Mouse (Mus musculus): ENCODE results near the gene G3bp1. TPM values are rescaled to one million over a fixed set of nuclear protein-coding genes. Genes with fewer than 3 reads are reported as not detected.

G3bp1 gene
- 188 and 197 TPM in 2 replicates for polyA plus RNA-seq (2015; fragmentation: Nextera tagmentation; extraction: Ambion mirVana)

DNA sequence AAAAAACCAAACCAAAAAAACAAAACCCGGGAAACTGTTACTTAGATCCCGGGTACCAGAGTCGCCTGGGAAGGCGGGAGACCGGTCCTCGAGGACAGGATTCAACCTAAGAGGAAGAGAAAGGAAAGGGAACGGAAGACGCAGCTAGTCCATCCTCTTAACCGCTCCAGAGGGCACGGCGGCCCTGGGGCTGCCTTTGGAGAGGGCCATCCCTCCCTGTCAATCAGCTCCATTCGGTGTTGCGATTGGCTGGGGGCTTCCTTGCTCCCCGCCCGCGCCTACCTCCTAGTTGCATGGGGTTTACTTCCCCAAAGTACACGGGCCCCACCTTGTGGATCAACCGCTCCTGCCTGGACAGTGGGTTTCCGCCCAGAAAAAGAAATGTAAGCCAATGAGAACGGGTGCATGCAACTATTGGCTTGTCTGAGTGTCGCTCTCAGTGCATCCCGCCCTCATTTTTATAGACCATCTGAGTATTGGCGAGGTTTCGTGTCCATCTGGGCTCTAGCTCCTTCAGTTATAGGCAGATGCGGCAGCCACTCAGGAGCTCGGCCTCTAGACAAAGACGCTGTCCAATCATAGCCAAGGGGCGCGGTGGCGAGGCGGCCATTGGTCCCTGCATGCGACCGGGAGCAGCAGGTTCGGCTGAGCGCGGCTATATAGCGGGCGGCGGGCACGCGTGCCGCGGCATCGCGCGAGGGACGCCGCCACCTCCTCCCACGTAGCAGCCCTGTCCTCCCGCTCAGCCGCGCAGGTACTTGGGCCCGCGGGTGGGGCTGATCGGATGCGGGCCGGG lies at the start of gene G3bp1:
Gene G3bp1, plus strand, starts transcription at position 638 of the 796 bp plus-strand sequence.
- Histone ChIP-seq H3K36me3 (ENCODE audit: insufficient read depth, low read length) (peaks cover 23% of the 10 kb centered on the region), H3K27ac (ENCODE audit: low read length) (peak within 1 kb of the TSS; percentile 98), H3K9me3 (ENCODE audit: low read length) (no peaks in the 10 kb centered on the region), H3K4me2 (replicated peaks; ENCODE audit: low read depth, low read length) (peak within 1 kb of the TSS; percentile 89), H3K9ac (replicated peaks; ENCODE audit: low read length) (peak within 1 kb of the TSS; percentile 99), H3K4me3 (ENCODE audit: low read length) (peak within 1 kb of the TSS; percentile 93), H3K4me1 (ENCODE audit: insufficient read depth, low read length) (peaks cover 30% of the 10 kb centered on the region), H3K27me3 (ENCODE audit: insufficient read depth, low read length) (no peaks in the 10 kb centered on the region)
- ATAC-seq (ENCODE audit: low FRiP score, low TSS enrichment), result peak; percentile 97
- WGBS, result 0% methylated on average over 55 of the region's 57 CpGs

DNA sequence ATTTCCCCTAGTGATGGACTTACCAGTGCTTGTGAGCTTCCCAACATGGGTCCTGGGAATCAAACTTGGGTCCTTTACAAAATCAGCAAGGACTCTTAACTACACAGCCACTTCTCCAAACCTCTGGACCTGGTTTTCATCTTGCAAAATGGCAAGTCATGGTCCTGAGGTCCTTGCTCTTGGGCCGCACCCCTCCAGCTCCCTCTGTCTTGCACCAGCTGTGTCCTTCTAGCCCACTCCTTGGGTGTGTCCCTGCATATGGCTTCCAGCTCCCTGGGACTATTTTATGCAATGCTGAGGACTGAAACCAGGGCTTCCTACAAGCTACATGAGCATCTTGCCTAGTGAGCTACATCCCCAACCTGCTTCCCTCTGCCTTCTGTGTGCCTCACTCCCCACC lies 46.5 kb upstream of the G3bp1 start, which contains the start of gene Sparc:
Gene Sparc, minus strand, starts transcription at position 206 of the 400 bp plus-strand sequence.
- 100% methylated on average over 1 of the region's 1 CpGs for WGBS
- Histone ChIP-seq H3K4me1 (ENCODE audit: insufficient read depth, low read length) (peaks cover 41% of the 10 kb centered on the region), H3K9ac (replicated peaks; ENCODE audit: low read length) (no peak within 1 kb of the TSS), H3K4me2 (replicated peaks; ENCODE audit: low read depth, low read length) (no peak within 1 kb of the TSS), H3K4me3 (ENCODE audit: low read length) (no peak within 1 kb of the TSS), H3K9me3 (ENCODE audit: low read length) (no peaks in the 10 kb centered on the region), H3K27ac (ENCODE audit: low read length) (peak within 1 kb of the TSS; percentile 47; the same call in 1 of the 2 replicates), H3K36me3 (ENCODE audit: insufficient read depth, low read length) (no peaks in the 10 kb centered on the region), H3K27me3 (ENCODE audit: insufficient read depth, low read length) (no peaks in the 10 kb centered on the region)
- ATAC-seq (ENCODE audit: low FRiP score, low TSS enrichment), result no peak

DNA sequence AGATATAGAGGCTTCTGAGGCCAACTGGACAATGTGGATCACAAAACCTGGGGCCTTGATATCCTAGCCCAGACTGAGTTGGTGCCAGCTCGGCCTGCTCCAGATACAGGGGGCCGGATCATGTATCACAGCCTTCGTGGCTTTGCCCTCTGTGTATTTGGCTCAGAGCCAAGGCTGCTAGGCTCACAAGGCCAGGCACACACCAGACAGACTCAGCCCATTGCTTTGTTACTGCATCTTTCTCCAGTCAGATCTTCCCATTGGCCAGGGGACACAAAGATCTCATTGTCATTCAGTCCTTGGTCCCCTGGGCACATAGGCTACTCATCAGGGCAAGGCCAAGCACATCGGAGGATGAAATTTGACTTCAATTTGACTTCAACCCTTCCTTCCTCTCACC lies 45.7 kb upstream of the G3bp1 start:
- H3K4me1 ChIP-seq (ENCODE audit: insufficient read depth, low read length), result peaks cover 48% of the 10 kb centered on the region

DNA sequence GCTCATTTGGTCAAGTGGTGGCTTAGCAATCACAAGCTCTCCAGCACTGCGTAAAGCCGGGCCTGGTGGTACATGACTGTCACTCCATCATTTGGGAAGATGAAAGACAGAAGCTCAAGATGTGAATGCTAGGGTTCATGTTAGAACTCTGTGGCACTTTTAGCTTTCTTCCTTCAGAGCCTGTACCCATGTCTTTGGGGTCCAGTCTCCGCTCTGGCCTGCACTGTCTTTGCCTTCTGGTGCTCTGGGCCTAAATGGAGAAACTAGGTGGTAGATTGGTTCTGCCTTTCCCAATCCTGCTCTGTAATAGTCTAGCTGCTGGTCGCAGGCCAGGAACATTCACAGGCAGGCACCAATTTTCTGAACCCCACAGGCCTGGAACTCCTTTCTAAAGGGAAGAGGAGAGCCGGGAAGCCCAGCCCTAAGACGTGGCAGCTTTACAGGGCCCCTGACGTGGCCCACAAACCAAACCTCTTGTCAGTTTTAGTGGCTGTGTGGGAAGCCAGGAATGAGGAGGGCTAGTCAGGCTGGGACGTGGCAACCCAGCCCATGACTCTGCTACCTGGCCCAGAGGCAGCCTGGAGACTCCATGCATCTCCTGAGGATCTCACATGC lies 44.6 kb upstream of the G3bp1 start:
- WGBS, result 70% methylated on average over 8 of the region's 8 CpGs
- peaks cover 50% of the 10 kb centered on the region for H3K4me1 ChIP-seq (ENCODE audit: insufficient read depth, low read length)
- H3K27me3 ChIP-seq (ENCODE audit: insufficient read depth, low read length), result no peaks in the 10 kb centered on the region
- peak overlapping the region; percentile 32; the same call in 1 of the 2 replicates for H3K9ac ChIP-seq (replicated peaks; ENCODE audit: low read length)
- ATAC-seq (ENCODE audit: low FRiP score, low TSS enrichment), result no peak
- H3K9me3 ChIP-seq (ENCODE audit: low read length), result no peaks in the 10 kb centered on the region
- peak overlapping the region; percentile 15; the same call in 1 of the 2 replicates for H3K27ac ChIP-seq (ENCODE audit: low read length)
- H3K36me3 ChIP-seq (ENCODE audit: insufficient read depth, low read length), result no peaks in the 10 kb centered on the region
- no peak overlapping the region for H3K4me2 ChIP-seq (replicated peaks; ENCODE audit: low read depth, low read length)
- no peak overlapping the region for H3K4me3 ChIP-seq (ENCODE audit: low read length)

More for the DNA sequence above, 45.7 kb upstream of the G3bp1 start:
- no peaks in the 10 kb centered on the region for H3K36me3 ChIP-seq (ENCODE audit: insufficient read depth, low read length)
- ATAC-seq (ENCODE audit: low FRiP score, low TSS enrichment), result no peak
- H3K9ac ChIP-seq (replicated peaks; ENCODE audit: low read length), result no peak overlapping the region
- no peak overlapping the region for H3K4me2 ChIP-seq (replicated peaks; ENCODE audit: low read depth, low read length)
- H3K4me3 ChIP-seq (ENCODE audit: low read length), result no peak overlapping the region
- H3K27ac ChIP-seq (ENCODE audit: low read length), result peak overlapping the region; percentile 47; the same call in 1 of the 2 replicates
- 19% methylated on average over 4 of the region's 4 CpGs for WGBS
- no peaks in the 10 kb centered on the region for H3K9me3 ChIP-seq (ENCODE audit: low read length)
- no peaks in the 10 kb centered on the region for H3K27me3 ChIP-seq (ENCODE audit: insufficient read depth, low read length)

DNA sequence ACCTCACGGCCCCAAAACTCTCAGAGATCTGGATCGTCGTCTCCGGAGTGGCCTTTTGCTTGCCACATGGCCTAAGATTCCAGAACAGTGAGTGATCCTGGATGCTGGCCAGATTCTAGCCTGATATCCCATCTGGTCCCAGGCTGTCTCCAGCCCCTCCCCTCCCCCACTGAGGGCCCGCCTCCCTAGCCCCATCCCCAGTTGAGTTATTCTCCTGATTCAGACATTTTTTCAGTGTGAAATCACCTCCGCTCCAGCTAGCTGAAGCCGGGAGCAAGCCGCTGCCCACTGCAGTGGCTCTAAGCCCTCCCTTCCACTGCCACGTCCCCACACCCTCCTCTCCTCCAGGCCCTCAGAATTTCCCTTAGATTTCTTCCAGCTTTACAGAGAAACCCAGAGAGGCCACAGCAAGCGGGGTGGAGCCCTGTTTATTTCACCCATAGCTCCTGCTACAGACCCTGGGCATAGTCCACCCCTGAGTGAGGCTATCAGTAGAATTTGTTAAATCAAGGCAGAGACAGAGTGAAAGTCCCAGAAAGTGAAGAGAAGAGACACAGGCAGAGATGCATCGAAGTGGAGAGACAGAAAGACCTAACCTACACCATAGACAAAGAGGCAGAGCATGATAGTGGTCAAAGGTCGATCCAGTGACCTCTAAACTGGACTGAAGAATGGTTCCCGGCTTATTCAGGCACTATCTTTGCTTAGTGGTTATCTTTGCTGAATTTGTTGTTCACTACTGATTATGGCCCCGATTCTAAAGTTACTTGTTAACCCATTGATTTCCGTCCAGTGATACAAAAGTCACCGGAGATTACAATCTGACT lies 41.1 kb upstream of the G3bp1 start:
- H3K27ac ChIP-seq (ENCODE audit: low read length), result peak overlapping the region; percentile 97
- H3K9me3 ChIP-seq (ENCODE audit: low read length), result no peaks in the 10 kb centered on the region
- peak; percentile 93 for ATAC-seq (ENCODE audit: low FRiP score, low TSS enrichment)
- peak overlapping the region; percentile 60 for H3K9ac ChIP-seq (replicated peaks; ENCODE audit: low read length)
- H3K27me3 ChIP-seq (ENCODE audit: insufficient read depth, low read length), result no peaks in the 10 kb centered on the region
- H3K4me2 ChIP-seq (replicated peaks; ENCODE audit: low read depth, low read length), result 0 out of 2 replicates have a peak overlapping the region, but pooled peaks have one; percentile 23
- H3K36me3 ChIP-seq (ENCODE audit: insufficient read depth, low read length), result no peaks in the 10 kb centered on the region
- H3K4me3 ChIP-seq (ENCODE audit: low read length), result no peak overlapping the region
- WGBS, result 32% methylated on average over 16 of the region's 16 CpGs
- H3K4me1 ChIP-seq (ENCODE audit: insufficient read depth, low read length), result peaks cover 43% of the 10 kb centered on the region

DNA sequence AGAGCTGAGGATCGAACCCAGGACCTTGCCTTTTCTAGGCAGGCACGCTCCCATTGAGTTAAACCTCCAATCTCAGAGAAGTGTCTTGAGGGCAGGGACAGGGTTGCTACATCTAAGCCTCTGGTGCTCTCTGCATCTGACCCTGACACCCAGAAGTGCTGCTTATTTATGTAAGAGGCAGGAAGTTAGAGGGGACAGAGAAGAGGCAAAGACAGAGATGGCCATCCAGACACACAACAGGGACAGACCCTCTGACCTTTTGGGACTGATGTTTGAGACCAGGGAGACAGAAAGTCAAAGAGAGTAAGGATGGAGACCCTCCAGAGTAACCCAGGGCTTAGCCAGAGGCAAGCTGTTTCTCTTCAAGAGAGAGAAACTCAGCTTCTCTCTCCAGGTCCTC lies 39.5 kb upstream of the G3bp1 start:
- no peak overlapping the region for H3K4me2 ChIP-seq (replicated peaks; ENCODE audit: low read depth, low read length)
- 91% methylated on average over 2 of the region's 2 CpGs for WGBS
- no peak for ATAC-seq (ENCODE audit: low FRiP score, low TSS enrichment)

DNA sequence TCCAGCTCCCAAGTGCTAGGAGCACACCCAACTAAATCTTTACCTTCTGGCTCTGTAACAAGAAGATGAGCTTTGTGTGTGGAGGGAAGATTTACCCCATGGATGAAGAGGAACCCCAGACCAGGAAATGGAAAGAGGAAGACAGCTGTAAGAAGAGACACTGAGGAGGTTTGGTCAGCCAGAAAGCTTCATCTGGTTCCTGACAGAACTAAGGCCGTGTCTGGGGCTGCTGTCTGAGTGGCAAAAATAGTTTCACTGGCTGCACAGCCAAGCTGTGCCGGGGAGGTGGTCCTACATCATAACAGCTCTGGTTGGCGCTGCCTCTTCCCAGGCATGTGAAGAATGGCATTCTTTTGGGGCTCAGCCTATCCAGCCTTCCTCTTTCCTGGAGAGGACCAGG lies 36.5 kb upstream of the G3bp1 start:
- ATAC-seq (ENCODE audit: low FRiP score, low TSS enrichment), result no peak
- H3K4me2 ChIP-seq (replicated peaks; ENCODE audit: low read depth, low read length), result no peak overlapping the region
- H3K4me3 ChIP-seq (ENCODE audit: low read length), result no peak overlapping the region
- no peaks in the 10 kb centered on the region for H3K9me3 ChIP-seq (ENCODE audit: low read length)
- no peak overlapping the region for H3K9ac ChIP-seq (replicated peaks; ENCODE audit: low read length)
- WGBS, result 65% methylated on average over 3 of the region's 3 CpGs
- 0 out of 2 replicates have a peak overlapping the region, but pooled peaks have one; percentile 13 for H3K27ac ChIP-seq (ENCODE audit: low read length)
- H3K4me1 ChIP-seq (ENCODE audit: insufficient read depth, low read length), result peaks cover 11% of the 10 kb centered on the region
- H3K27me3 ChIP-seq (ENCODE audit: insufficient read depth, low read length), result no peaks in the 10 kb centered on the region
- H3K36me3 ChIP-seq (ENCODE audit: insufficient read depth, low read length), result no peaks in the 10 kb centered on the region

More for the DNA sequence above, 39.5 kb upstream of the G3bp1 start:
- H3K27me3 ChIP-seq (ENCODE audit: insufficient read depth, low read length), result no peaks in the 10 kb centered on the region
- H3K9ac ChIP-seq (replicated peaks; ENCODE audit: low read length), result no peak overlapping the region
- peaks cover 27% of the 10 kb centered on the region for H3K4me1 ChIP-seq (ENCODE audit: insufficient read depth, low read length)
- no peak overlapping the region for H3K27ac ChIP-seq (ENCODE audit: low read length)
- no peaks in the 10 kb centered on the region for H3K36me3 ChIP-seq (ENCODE audit: insufficient read depth, low read length)
- no peaks in the 10 kb centered on the region for H3K9me3 ChIP-seq (ENCODE audit: low read length)
- no peak overlapping the region for H3K4me3 ChIP-seq (ENCODE audit: low read length)

DNA sequence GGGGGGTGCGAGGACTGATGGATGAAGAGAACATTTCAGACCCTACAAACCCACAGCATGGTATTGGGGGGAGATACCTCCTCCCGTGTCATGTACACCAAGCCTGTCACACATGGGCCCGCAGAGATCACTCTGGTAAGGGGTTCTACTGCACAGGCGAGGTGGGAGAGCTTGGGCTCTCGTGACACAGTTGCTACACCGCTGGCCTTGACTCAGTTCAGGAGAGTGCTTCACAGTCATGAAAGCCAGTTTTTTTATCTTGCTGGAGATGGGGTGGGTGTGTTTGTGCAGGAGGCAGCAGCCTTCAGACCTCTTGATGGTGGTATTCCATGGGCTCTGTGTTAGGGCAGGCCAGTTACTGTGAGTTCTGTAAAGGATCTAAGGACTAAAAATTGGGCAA lies 33.4 kb upstream of the G3bp1 start:
- Histone ChIP-seq H3K4me3 (ENCODE audit: low read length) (no peak overlapping the region), H3K27ac (ENCODE audit: low read length) (no peak overlapping the region), H3K4me2 (replicated peaks; ENCODE audit: low read depth, low read length) (no peak overlapping the region), H3K9ac (replicated peaks; ENCODE audit: low read length) (no peak overlapping the region), H3K27me3 (ENCODE audit: insufficient read depth, low read length) (no peaks in the 10 kb centered on the region), H3K9me3 (ENCODE audit: low read length) (no peaks in the 10 kb centered on the region), H3K4me1 (ENCODE audit: insufficient read depth, low read length) (no peaks in the 10 kb centered on the region), H3K36me3 (ENCODE audit: insufficient read depth, low read length) (no peaks in the 10 kb centered on the region)
- ATAC-seq (ENCODE audit: low FRiP score, low TSS enrichment), result no peak
- whole genome bisulfite sequencing, result 85% methylated on average over 6 of the region's 6 CpGs

DNA sequence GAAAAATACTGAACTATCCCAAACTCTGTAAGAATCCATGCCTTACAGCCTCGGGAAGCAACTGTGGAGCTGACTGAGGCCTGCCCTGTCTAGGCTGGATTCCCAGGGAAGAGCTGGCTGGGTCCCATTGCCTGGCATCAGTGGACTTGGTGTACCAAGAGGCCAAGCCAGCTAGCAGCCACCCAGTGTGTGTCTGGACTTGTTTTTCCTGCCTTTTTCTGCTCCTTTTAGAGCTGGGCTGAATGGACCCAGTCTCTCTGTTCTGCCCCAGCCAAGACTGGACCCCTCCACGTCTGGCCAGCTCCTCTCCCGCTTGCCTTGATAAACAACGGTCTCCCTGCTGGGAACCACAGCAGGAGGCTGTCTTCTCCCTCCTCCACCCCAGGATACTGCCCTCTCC lies 31.5 kb upstream of the G3bp1 start:
- Histone ChIP-seq H3K9me3 (ENCODE audit: low read length) (no peaks in the 10 kb centered on the region), H3K4me3 (ENCODE audit: low read length) (no peak overlapping the region), H3K4me2 (replicated peaks; ENCODE audit: low read depth, low read length) (no peak overlapping the region), H3K27ac (ENCODE audit: low read length) (no peak overlapping the region), H3K36me3 (ENCODE audit: insufficient read depth, low read length) (no peaks in the 10 kb centered on the region), H3K27me3 (ENCODE audit: insufficient read depth, low read length) (no peaks in the 10 kb centered on the region), H3K4me1 (ENCODE audit: insufficient read depth, low read length) (no peaks in the 10 kb centered on the region), H3K9ac (replicated peaks; ENCODE audit: low read length) (no peak overlapping the region)
- 46% methylated on average over 4 of the region's 4 CpGs for WGBS
- ATAC-seq (ENCODE audit: low FRiP score, low TSS enrichment), result no peak

Measured in kidney, embryonic 16.5 days (tissue).